Mouse (Mus musculus) heart, embryonic 10.5 days (tissue): ENCODE data around the gene Stap1. TPM values are rescaled to one million over a fixed set of nuclear protein-coding genes. Genes with fewer than 3 reads are reported as not detected.
A peak's percentile ranks its signal among the peaks of the same experiment; 100 is the strongest.

Experiments used
- DNase-seq: peaks from one replicate; pipeline ENCODE4 v3.0.0-alpha.2; 2017; ENCODE audit warnings: low spot score
- H3K27ac ChIP-seq: fragments of 300-500 bp; sonication (generic); 2 replicates; pipeline ENCODE4 v1.5.1; 2016; ENCODE audit warnings: mild to moderate bottlenecking
- H3K27me3 ChIP-seq: fragments of 300-500 bp; sonication (generic); 2 replicates; pipeline ENCODE4 v1.6.1; 2016; ENCODE audit warnings: mild to moderate bottlenecking; ENCODE audit not compliant: poor library complexity, insufficient read depth, severe bottlenecking
- H3K36me3 ChIP-seq: fragments of 300-500 bp; sonication (generic); 2 replicates; pipeline ENCODE4 v1.6.1; 2016; ENCODE audit warnings: mild to moderate bottlenecking, moderate library complexity
- H3K4me1 ChIP-seq: fragments of 300-500 bp; sonication (generic); 2 replicates; pipeline ENCODE4 v1.6.1; 2016; ENCODE audit warnings: mild to moderate bottlenecking
- H3K4me3 ChIP-seq: fragments of 300-500 bp; sonication (generic); 2 replicates; pipeline ENCODE4 v1.5.1; 2016; ENCODE audit warnings: mild to moderate bottlenecking, moderate library complexity
- H3K9me3 ChIP-seq: fragments of 300-500 bp; sonication (generic); 2 replicates; pipeline ENCODE4 v1.6.1; 2016; ENCODE audit warnings: mild to moderate bottlenecking, moderate library complexity
- WGBS: fragments of 180-500 bp; shearing (Covaris S2); methylation state at CpG from one replicate; pipeline ENCODE4 v1.1.7; 2016; 5-methylcytosine and 5-hydroxymethylcytosine counted together
- polyA plus RNA-seq: library from polyadenylated mRNA; unstranded; fragments of >200 nt; fragmentation: Nextera tagmentation; extraction: Ambion mirVana; gene quantifications from 2 replicates; pipeline ENCODE4 v1.2.1, GENCODE M21; 2016

Stap1 gene
- polyA plus RNA-seq: 0.23 TPM in 2 replicates

- no peak within 1 kb of the TSS for H3K4me3 ChIP-seq
- H3K9me3 ChIP-seq: no peaks in the 10 kb centered on the region
- no peak for DNase-seq
- H3K27me3 ChIP-seq: no peaks in the 10 kb centered on the region
- no peaks in the 10 kb centered on the region for H3K36me3 ChIP-seq
- WGBS: 70% methylated on average over 7 of the region's 7 CpGs
- H3K27ac ChIP-seq: no peak within 1 kb of the TSS
- H3K4me1 ChIP-seq: no peaks in the 10 kb centered on the region
Measured at GRCm38 (mm10) chr5:86071538-86071937, at the start of gene Stap1. TSS of gene Stap1 (plus strand) at chr5:86071746.

DNA sequence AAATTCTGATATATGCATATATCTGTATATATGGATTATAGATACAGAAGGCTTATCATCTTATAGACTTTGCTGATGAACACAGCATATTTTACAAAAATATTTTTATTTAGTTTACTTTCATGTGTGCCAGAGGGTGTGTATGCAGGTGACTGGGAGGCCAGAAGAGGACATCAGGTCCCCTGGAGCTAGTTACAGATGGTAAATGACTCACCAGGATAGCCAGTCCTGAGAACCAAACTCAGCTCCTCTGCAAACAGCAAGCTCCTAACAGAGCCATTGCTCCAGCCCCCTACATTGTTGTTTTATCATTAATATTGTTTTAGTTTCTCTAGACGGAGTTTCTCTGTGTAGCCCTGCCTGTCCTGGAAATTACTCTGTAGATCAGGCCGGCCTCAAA lies 41.7 kb upstream of the Stap1 start:
- Histone ChIP-seq H3K9me3 (no peaks in the 10 kb centered on the region), H3K36me3 (peaks cover 52% of the 10 kb centered on the region), H3K27me3 (no peaks in the 10 kb centered on the region), H3K4me1 (no peaks in the 10 kb centered on the region), H3K4me3 (no peak overlapping the region), H3K27ac (no peak overlapping the region)
- WGBS: 87% methylated on average over 2 of the region's 2 CpGs
- no peak for DNase-seq

DNA sequence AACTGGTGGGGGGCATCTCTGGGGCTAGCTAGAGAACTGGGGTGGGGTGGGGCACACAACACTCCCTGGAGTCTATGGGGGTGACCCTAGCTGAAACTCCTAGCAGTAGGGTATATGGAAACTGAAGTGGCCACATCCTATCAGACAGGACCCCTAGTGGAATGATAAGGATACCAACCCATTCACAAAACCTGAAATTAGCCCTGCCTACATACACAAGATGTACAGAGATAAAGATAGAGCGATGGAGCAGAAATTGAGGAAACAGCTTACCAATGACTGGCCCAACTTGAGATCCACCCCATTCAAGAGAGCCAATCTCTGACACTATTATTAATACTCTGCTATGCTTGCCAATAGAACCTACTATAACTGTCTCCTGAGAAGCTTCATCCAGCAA lies 8.0 kb upstream of the Stap1 start:
- no peaks in the 10 kb centered on the region for H3K9me3 ChIP-seq
- 87% methylated on average over 1 of the region's 1 CpGs for WGBS
- no peak for DNase-seq
- no peaks in the 10 kb centered on the region for H3K36me3 ChIP-seq
- H3K4me3 ChIP-seq: 0 out of 2 replicates have a peak overlapping the region, but pooled peaks have one; percentile 18
- no peak overlapping the region for H3K27ac ChIP-seq
- H3K4me1 ChIP-seq: peaks cover 12% of the 10 kb centered on the region; the same call in 1 of the 2 replicates
- H3K27me3 ChIP-seq: no peaks in the 10 kb centered on the region

- WGBS: under 1% methylated on average over 60 of the region's 60 CpGs
- DNase-seq: peak; percentile 99
- Histone ChIP-seq H3K27me3 (no peaks in the 10 kb centered on the region), H3K27ac (peak within 1 kb of the TSS; percentile 95), H3K4me1 (peaks cover 12% of the 10 kb centered on the region; the same call in 1 of the 2 replicates), H3K9me3 (no peaks in the 10 kb centered on the region), H3K36me3 (no peaks in the 10 kb centered on the region), H3K4me3 (peak within 1 kb of the TSS; percentile 87)
Measured at GRCm38 (mm10) chr5:86065101-86065875, 6.3 kb upstream of the Stap1 start, which contains the start of gene Cenpc1. TSS of gene Cenpc1 (minus strand) at chr5:86065583.

DNA sequence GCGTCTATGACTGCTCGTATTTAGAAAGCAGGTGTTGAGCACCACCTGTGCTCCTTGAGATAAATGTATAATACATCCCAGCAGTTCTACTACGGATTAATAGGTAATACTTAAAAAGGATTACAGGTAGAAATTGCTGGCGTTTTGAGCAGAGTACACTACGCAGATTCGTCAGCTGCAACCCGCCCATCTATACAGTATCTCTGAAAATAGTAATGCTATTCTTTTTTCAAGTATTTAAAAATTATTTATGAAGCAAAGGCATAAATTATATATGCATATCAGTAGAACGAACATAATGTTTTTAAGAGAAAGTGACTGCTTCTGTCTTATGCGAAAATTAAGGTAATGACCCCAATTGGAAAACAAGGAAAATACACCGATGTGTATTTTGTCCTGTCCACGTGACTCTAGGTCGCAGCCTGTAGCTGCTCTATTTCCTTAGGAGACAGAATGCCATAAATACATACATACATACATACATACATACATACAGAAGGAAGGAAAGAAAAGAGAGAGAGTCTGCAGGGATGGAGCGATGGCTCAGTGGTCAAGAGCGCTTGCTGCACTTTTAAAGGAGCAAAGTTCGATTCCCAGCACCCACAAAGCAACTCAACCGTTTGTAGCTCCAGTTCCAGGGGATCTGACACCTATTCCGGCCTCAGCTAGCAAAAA lies 5.5 kb upstream of the Stap1 start:
- no peaks in the 10 kb centered on the region for H3K9me3 ChIP-seq
- H3K27me3 ChIP-seq: no peaks in the 10 kb centered on the region
- H3K4me1 ChIP-seq: peaks cover 12% of the 10 kb centered on the region; the same call in 1 of the 2 replicates
- DNase-seq: peak; percentile 78
- peak overlapping the region; percentile 87 for H3K4me3 ChIP-seq
- H3K27ac ChIP-seq: peak overlapping the region; percentile 63
- H3K36me3 ChIP-seq: no peaks in the 10 kb centered on the region
- whole genome bisulfite sequencing: under 1% methylated on average over 17 of the region's 17 CpGs

GRCm38 (mm10) chr5:86066551-86066929 lies 5.0 kb upstream of the Stap1 start:
- DNase-seq: peak; percentile 94
- Histone ChIP-seq H3K4me3 (peak overlapping the region; percentile 87), H3K27ac (peak overlapping the region; percentile 63), H3K9me3 (no peaks in the 10 kb centered on the region), H3K36me3 (no peaks in the 10 kb centered on the region), H3K27me3 (no peaks in the 10 kb centered on the region), H3K4me1 (peaks cover 12% of the 10 kb centered on the region; the same call in 1 of the 2 replicates)
- 2% methylated on average over 17 of the region's 17 CpGs for WGBS

DNA sequence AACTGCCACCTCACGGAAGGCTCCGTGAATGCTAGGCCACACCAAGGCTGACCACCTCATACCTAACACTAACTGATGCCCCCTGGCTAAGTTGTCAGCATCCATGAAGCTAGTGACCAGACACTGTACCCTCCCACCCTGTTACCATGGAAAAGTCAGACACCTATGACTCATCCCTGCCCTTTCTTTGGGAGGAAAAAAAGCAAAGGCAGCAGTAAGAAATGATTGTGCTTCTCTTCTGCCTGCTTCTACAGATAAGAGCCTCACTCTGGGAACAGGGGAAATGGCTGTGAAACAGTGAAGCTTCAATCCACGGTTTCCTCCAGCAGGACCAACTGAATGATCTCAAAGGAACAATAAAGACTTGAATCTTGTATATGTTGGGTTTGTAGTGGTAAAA lies 3.1 kb upstream of the Stap1 start:
- H3K9me3 ChIP-seq: no peaks in the 10 kb centered on the region
- H3K4me1 ChIP-seq: peaks cover 10% of the 10 kb centered on the region; the same call in 1 of the 2 replicates
- no peak overlapping the region for H3K27ac ChIP-seq
- 60% methylated on average over 3 of the region's 3 CpGs for WGBS
- H3K4me3 ChIP-seq: no peak overlapping the region
- no peaks in the 10 kb centered on the region for H3K27me3 ChIP-seq
- DNase-seq: no peak
- H3K36me3 ChIP-seq: no peaks in the 10 kb centered on the region

DNA sequence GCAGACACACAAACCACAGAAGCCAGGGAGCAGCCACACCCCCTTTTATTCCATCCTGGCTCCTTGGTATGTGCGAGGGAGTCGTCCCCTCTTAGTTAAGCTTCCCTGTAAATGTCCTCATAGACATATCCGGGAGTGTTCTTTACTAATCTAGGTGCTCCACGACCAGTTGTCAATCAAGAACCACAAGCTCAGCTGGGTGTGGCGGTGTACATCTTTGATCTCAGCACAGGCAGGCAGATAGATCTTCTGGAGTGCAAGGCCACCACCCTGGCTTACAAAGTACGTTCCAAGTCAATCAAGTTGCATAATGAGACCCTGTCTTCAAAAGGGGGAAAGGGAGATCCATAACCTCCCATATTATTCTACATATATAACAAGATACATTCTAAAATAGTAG lies 2.4 kb upstream of the Stap1 start:
- Histone ChIP-seq H3K4me1 (peaks cover 3% of the 10 kb centered on the region; the same call in 1 of the 2 replicates), H3K27ac (no peak overlapping the region), H3K9me3 (no peaks in the 10 kb centered on the region), H3K27me3 (no peaks in the 10 kb centered on the region), H3K4me3 (no peak overlapping the region), H3K36me3 (no peaks in the 10 kb centered on the region)
- DNase-seq: no peak
- 62% methylated on average over 6 of the region's 6 CpGs for WGBS

- 77% methylated on average over 4 of the region's 4 CpGs for WGBS
- Histone ChIP-seq H3K27ac (no peak overlapping the region), H3K9me3 (no peaks in the 10 kb centered on the region), H3K4me3 (no peak overlapping the region), H3K36me3 (no peaks in the 10 kb centered on the region), H3K27me3 (no peaks in the 10 kb centered on the region), H3K4me1 (no peaks in the 10 kb centered on the region)
- no peak for DNase-seq
Measured at GRCm38 (mm10) chr5:86072756-86073386, 1.3 kb downstream of the Stap1 start.

DNA sequence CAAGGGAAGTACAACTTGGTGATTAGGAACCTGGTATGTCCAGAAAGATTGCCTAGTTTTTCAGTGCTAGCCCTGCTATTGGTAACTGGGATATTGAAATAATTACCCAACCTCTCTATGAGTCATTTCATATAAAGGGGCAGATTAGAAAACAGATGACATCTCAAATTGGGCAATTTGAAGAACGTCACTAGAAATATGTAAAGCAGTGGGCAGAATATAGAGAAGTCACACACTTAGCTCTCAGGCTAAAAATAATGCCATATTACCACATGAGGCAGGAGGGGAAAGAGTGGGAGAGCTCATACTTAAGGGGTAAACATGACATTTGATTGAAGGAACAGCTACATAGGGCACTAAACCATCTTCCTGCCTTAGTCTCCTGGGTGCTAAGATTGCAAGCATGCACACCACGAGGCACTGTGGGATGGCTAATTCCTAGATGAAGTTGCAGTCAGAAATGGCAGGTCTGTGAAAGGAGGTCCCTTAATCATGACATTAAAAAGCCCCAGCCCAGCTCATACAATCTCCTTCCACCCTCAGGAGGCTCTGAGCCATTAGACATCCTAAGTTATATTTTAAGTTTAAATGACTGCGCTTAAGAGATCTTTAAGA lies 7.3 kb downstream of the Stap1 start:
- 74% methylated on average over 3 of the region's 3 CpGs for WGBS
- Histone ChIP-seq H3K27me3 (no peaks in the 10 kb centered on the region), H3K4me1 (no peaks in the 10 kb centered on the region), H3K27ac (no peak overlapping the region), H3K4me3 (no peak overlapping the region), H3K9me3 (no peaks in the 10 kb centered on the region), H3K36me3 (no peaks in the 10 kb centered on the region)
- DNase-seq: no peak

GRCm38 (mm10) chr5:86083987-86084386 lies 12.4 kb downstream of the Stap1 start:
- no peak for DNase-seq
- Histone ChIP-seq H3K4me1 (no peaks in the 10 kb centered on the region), H3K4me3 (no peak overlapping the region), H3K9me3 (no peaks in the 10 kb centered on the region), H3K27ac (no peak overlapping the region), H3K27me3 (no peaks in the 10 kb centered on the region), H3K36me3 (no peaks in the 10 kb centered on the region)
- WGBS: 84% methylated on average over 6 of the region's 6 CpGs

- H3K9me3 ChIP-seq: no peaks in the 10 kb centered on the region
- H3K4me1 ChIP-seq: no peaks in the 10 kb centered on the region
- no peaks in the 10 kb centered on the region for H3K27me3 ChIP-seq
- DNase-seq: no peak
- no peak overlapping the region for H3K27ac ChIP-seq
- H3K36me3 ChIP-seq: no peaks in the 10 kb centered on the region
- H3K4me3 ChIP-seq: no peak overlapping the region
- WGBS: 84% methylated on average over 7 of the region's 7 CpGs
Measured at GRCm38 (mm10) chr5:86084979-86085378, 13.4 kb downstream of the Stap1 start.
